Mouse (Mus musculus): ENCODE results near the gene Casp1. TPM values are rescaled to one million over a fixed set of nuclear protein-coding genes. Genes with fewer than 3 reads are reported as not detected.

Gene Casp1
- 0.42 and 0.69 TPM in 2 replicates for polyA plus RNA-seq (2016; fragmentation: Nextera tagmentation; extraction: Ambion mirVana)

GRCm38 (mm10) chr9:5298329-5299131 lies at the start of gene Casp1:
TSS of gene Casp1 (plus strand) at chr9:5298517.
- no peak for DNase-seq (ENCODE audit: low spot score)
- Histone ChIP-seq H3K4me1 (replicated peaks) (no peaks in the 10 kb centered on the region), H3K4me3 (no peak within 1 kb of the TSS), H3K27ac (no peak within 1 kb of the TSS), H3K36me3 (no peaks in the 10 kb centered on the region), H3K9me3 (no peaks in the 10 kb centered on the region), H3K27me3 (ENCODE audit: insufficient read depth, poor library complexity, severe bottlenecking) (no peaks in the 10 kb centered on the region)
- WGBS: 71% methylated on average over 11 of the region's 11 CpGs

- Histone ChIP-seq H3K27me3 (ENCODE audit: insufficient read depth, poor library complexity, severe bottlenecking) (no peaks in the 10 kb centered on the region), H3K9me3 (no peaks in the 10 kb centered on the region), H3K27ac (no peak overlapping the region), H3K4me1 (replicated peaks) (no peaks in the 10 kb centered on the region), H3K4me3 (no peak overlapping the region), H3K36me3 (no peaks in the 10 kb centered on the region)
- DNase-seq (ENCODE audit: low spot score): no peak
- WGBS: 70% methylated on average over 2 of the region's 2 CpGs
Measured at GRCm38 (mm10) chr9:5263951-5264475, 34.3 kb upstream of the Casp1 start.

GRCm38 (mm10) chr9:5270274-5270673 lies 28.0 kb upstream of the Casp1 start:
- no peak overlapping the region for H3K27ac ChIP-seq
- WGBS: 85% methylated on average over 2 of the region's 2 CpGs
- no peaks in the 10 kb centered on the region for H3K27me3 ChIP-seq (ENCODE audit: insufficient read depth, poor library complexity, severe bottlenecking)
- H3K36me3 ChIP-seq: no peaks in the 10 kb centered on the region
- no peak for DNase-seq (ENCODE audit: low spot score)
- no peak overlapping the region for H3K4me3 ChIP-seq
- H3K4me1 ChIP-seq (replicated peaks): no peaks in the 10 kb centered on the region
- no peaks in the 10 kb centered on the region for H3K9me3 ChIP-seq

GRCm38 (mm10) chr9:5270884-5271283 lies 27.4 kb upstream of the Casp1 start:
- H3K27ac ChIP-seq: no peak overlapping the region
- no peak overlapping the region for H3K4me3 ChIP-seq
- H3K9me3 ChIP-seq: no peaks in the 10 kb centered on the region
- H3K4me1 ChIP-seq (replicated peaks): no peaks in the 10 kb centered on the region
- H3K27me3 ChIP-seq (ENCODE audit: insufficient read depth, poor library complexity, severe bottlenecking): no peaks in the 10 kb centered on the region
- no peak for DNase-seq (ENCODE audit: low spot score)
- H3K36me3 ChIP-seq: no peaks in the 10 kb centered on the region
- WGBS: 86% methylated on average over 1 of the region's 1 CpGs

GRCm38 (mm10) chr9:5271334-5271845 lies 26.9 kb upstream of the Casp1 start:
- no peak for DNase-seq (ENCODE audit: low spot score)
- Histone ChIP-seq H3K9me3 (no peaks in the 10 kb centered on the region), H3K27me3 (ENCODE audit: insufficient read depth, poor library complexity, severe bottlenecking) (no peaks in the 10 kb centered on the region), H3K27ac (no peak overlapping the region), H3K4me1 (replicated peaks) (no peaks in the 10 kb centered on the region), H3K36me3 (no peaks in the 10 kb centered on the region), H3K4me3 (no peak overlapping the region)
- WGBS: 81% methylated on average over 6 of the region's 6 CpGs

GRCm38 (mm10) chr9:5286071-5286470 lies 12.2 kb upstream of the Casp1 start:
- H3K27me3 ChIP-seq (ENCODE audit: insufficient read depth, poor library complexity, severe bottlenecking): no peaks in the 10 kb centered on the region
- no peaks in the 10 kb centered on the region for H3K9me3 ChIP-seq
- H3K4me3 ChIP-seq: no peak overlapping the region
- 92% methylated on average over 2 of the region's 2 CpGs for WGBS
- no peaks in the 10 kb centered on the region for H3K4me1 ChIP-seq (replicated peaks)
- no peak overlapping the region for H3K27ac ChIP-seq
- no peak for DNase-seq (ENCODE audit: low spot score)
- H3K36me3 ChIP-seq: no peaks in the 10 kb centered on the region

GRCm38 (mm10) chr9:5286597-5286996 lies 11.7 kb upstream of the Casp1 start:
- Histone ChIP-seq H3K4me3 (no peak overlapping the region), H3K27me3 (ENCODE audit: insufficient read depth, poor library complexity, severe bottlenecking) (no peaks in the 10 kb centered on the region), H3K9me3 (no peaks in the 10 kb centered on the region), H3K4me1 (replicated peaks) (no peaks in the 10 kb centered on the region), H3K27ac (no peak overlapping the region), H3K36me3 (no peaks in the 10 kb centered on the region)
- DNase-seq (ENCODE audit: low spot score): no peak

- no peak for DNase-seq (ENCODE audit: low spot score)
- Histone ChIP-seq H3K36me3 (no peaks in the 10 kb centered on the region), H3K27me3 (ENCODE audit: insufficient read depth, poor library complexity, severe bottlenecking) (no peaks in the 10 kb centered on the region), H3K4me3 (no peak overlapping the region), H3K9me3 (no peaks in the 10 kb centered on the region), H3K27ac (no peak overlapping the region), H3K4me1 (replicated peaks) (no peaks in the 10 kb centered on the region)
- WGBS: 85% methylated on average over 2 of the region's 2 CpGs
Measured at GRCm38 (mm10) chr9:5296354-5297237, 1.7 kb upstream of the Casp1 start.

GRCm38 (mm10) chr9:5299132-5299381 lies 740 bp downstream of the Casp1 start:
- no peak overlapping the region for H3K4me3 ChIP-seq
- no peaks in the 10 kb centered on the region for H3K9me3 ChIP-seq
- no peak for DNase-seq (ENCODE audit: low spot score)
- no peaks in the 10 kb centered on the region for H3K4me1 ChIP-seq (replicated peaks)
- 83% methylated on average over 2 of the region's 2 CpGs for WGBS
- no peaks in the 10 kb centered on the region for H3K36me3 ChIP-seq
- H3K27me3 ChIP-seq (ENCODE audit: insufficient read depth, poor library complexity, severe bottlenecking): no peaks in the 10 kb centered on the region
- no peak overlapping the region for H3K27ac ChIP-seq

GRCm38 (mm10) chr9:5308561-5308960 lies 10.2 kb downstream of the Casp1 start, which contains the start of gene Casp4:
TSS of gene Casp4 (plus strand) at chr9:5308828.
- WGBS: 78% methylated on average over 5 of the region's 5 CpGs
- Histone ChIP-seq H3K27me3 (ENCODE audit: insufficient read depth, poor library complexity, severe bottlenecking) (no peaks in the 10 kb centered on the region), H3K27ac (no peak within 1 kb of the TSS), H3K4me3 (no peak within 1 kb of the TSS), H3K36me3 (no peaks in the 10 kb centered on the region), H3K4me1 (replicated peaks) (no peaks in the 10 kb centered on the region), H3K9me3 (no peaks in the 10 kb centered on the region)
- DNase-seq (ENCODE audit: low spot score): no peak

GRCm38 (mm10) chr9:5310112-5310511 lies 11.8 kb downstream of the Casp1 start:
- H3K36me3 ChIP-seq: no peaks in the 10 kb centered on the region
- H3K4me3 ChIP-seq: no peak overlapping the region
- H3K27me3 ChIP-seq (ENCODE audit: insufficient read depth, poor library complexity, severe bottlenecking): no peaks in the 10 kb centered on the region
- H3K4me1 ChIP-seq (replicated peaks): no peaks in the 10 kb centered on the region
- no peaks in the 10 kb centered on the region for H3K9me3 ChIP-seq
- DNase-seq (ENCODE audit: low spot score): no peak
- no peak overlapping the region for H3K27ac ChIP-seq

- H3K4me1 ChIP-seq (replicated peaks): no peaks in the 10 kb centered on the region
- WGBS: 82% methylated on average over 4 of the region's 4 CpGs
Measured at GRCm38 (mm10) chr9:5311435-5311834, 13.1 kb downstream of the Casp1 start.

GRCm38 (mm10) chr9:5328204-5328603 lies 29.9 kb downstream of the Casp1 start:
- 86% methylated on average over 3 of the region's 3 CpGs for WGBS

More at GRCm38 (mm10) chr9:5311435-5311834, 13.1 kb downstream of the Casp1 start:
- H3K9me3 ChIP-seq: no peaks in the 10 kb centered on the region
- H3K36me3 ChIP-seq: no peaks in the 10 kb centered on the region
- no peak overlapping the region for H3K4me3 ChIP-seq
- DNase-seq (ENCODE audit: low spot score): no peak
- H3K27me3 ChIP-seq (ENCODE audit: insufficient read depth, poor library complexity, severe bottlenecking): no peaks in the 10 kb centered on the region
- no peak overlapping the region for H3K27ac ChIP-seq

More at GRCm38 (mm10) chr9:5328204-5328603, 29.9 kb downstream of the Casp1 start:
- no peaks in the 10 kb centered on the region for H3K9me3 ChIP-seq
- no peaks in the 10 kb centered on the region for H3K4me1 ChIP-seq (replicated peaks)
- H3K4me3 ChIP-seq: no peak overlapping the region
- H3K27me3 ChIP-seq (ENCODE audit: insufficient read depth, poor library complexity, severe bottlenecking): no peaks in the 10 kb centered on the region
- H3K27ac ChIP-seq: no peak overlapping the region
- no peak for DNase-seq (ENCODE audit: low spot score)
- no peaks in the 10 kb centered on the region for H3K36me3 ChIP-seq

Data from hindbrain, embryonic 10.5 days (tissue).